Mouse (Mus musculus): ENCODE data around the gene Plod2.

Gene Plod2

GRCm38 (mm10) chr9:92555006-92555958 is 13.3 kb downstream of the Plod2 start:
- DNase-seq: no peak

- DNase-seq: no peak
Observed at GRCm38 (mm10) chr9:92559750-92560149, 17.7 kb downstream of the Plod2 start.

GRCm38 (mm10) chr9:92560840-92561547 is 19.0 kb downstream of the Plod2 start:
- DNase-seq: no peak

- no peak for DNase-seq
Observed at GRCm38 (mm10) chr9:92562416-92562815, 20.4 kb downstream of the Plod2 start.

- no peak for DNase-seq
Observed at GRCm38 (mm10) chr9:92563306-92563705, 21.3 kb downstream of the Plod2 start.

- no peak for DNase-seq
Observed at GRCm38 (mm10) chr9:92564391-92564790, 22.4 kb downstream of the Plod2 start.

GRCm38 (mm10) chr9:92566234-92566633 is 24.2 kb downstream of the Plod2 start:
- DNase-seq: no peak

- no peak for DNase-seq
Observed at GRCm38 (mm10) chr9:92567474-92567873, 25.5 kb downstream of the Plod2 start.

GRCm38 (mm10) chr9:92568798-92569197 is 26.8 kb downstream of the Plod2 start:
- no peak for DNase-seq

- DNase-seq: peak in 1 of 2 experiments; percentile 23
Observed at GRCm38 (mm10) chr9:92572376-92573108, 30.5 kb downstream of the Plod2 start.

GRCm38 (mm10) chr9:92583876-92584275 is 41.9 kb downstream of the Plod2 start:
- no peak for DNase-seq

GRCm38 (mm10) chr9:92586025-92586424 is 44.0 kb downstream of the Plod2 start:
- no peak for DNase-seq

- no peak for DNase-seq
Observed at GRCm38 (mm10) chr9:92587391-92587790, 45.4 kb downstream of the Plod2 start.

- no peak for DNase-seq
Observed at GRCm38 (mm10) chr9:92588226-92588625, 46.2 kb downstream of the Plod2 start.

GRCm38 (mm10) chr9:92589021-92589420 is 47.0 kb downstream of the Plod2 start:
- no peak for DNase-seq

- DNase-seq: no peak
Observed at GRCm38 (mm10) chr9:92591482-92591881, 49.5 kb downstream of the Plod2 start.

- no peak for DNase-seq
Observed at GRCm38 (mm10) chr9:92592757-92593156, 50.7 kb downstream of the Plod2 start.

GRCm38 (mm10) chr9:92594491-92594890 is 52.5 kb downstream of the Plod2 start:
- no peak for DNase-seq

GRCm38 (mm10) chr9:92595296-92595695 is 53.3 kb downstream of the Plod2 start:
- DNase-seq: no peak

- no peak for DNase-seq
Observed at GRCm38 (mm10) chr9:92596916-92597547, 55.0 kb downstream of the Plod2 start.

- peak in 1 of 2 experiments; percentile 11 for DNase-seq
Observed at GRCm38 (mm10) chr9:92597776-92598175, 55.8 kb downstream of the Plod2 start.

- DNase-seq: no peak
Observed at GRCm38 (mm10) chr9:92599940-92600538, 58.0 kb downstream of the Plod2 start.
